Mouse (Mus musculus) G1E (cell line): ENCODE measurements around the gene Dmpk. TPM values are rescaled to one million over a fixed set of nuclear protein-coding genes. Genes with fewer than 3 reads are reported as not detected.

Experiments
- ATAC-seq: 2 replicates; pipeline ENCODE4 v1.8.0; 2016; ENCODE audit warnings: mild to moderate bottlenecking; ENCODE audit not compliant: insufficient number of reproducible peaks, poor library complexity, low FRiP score, severe bottlenecking; ENCODE audit errors: extremely low read depth
- DNase-seq: peaks from one replicate; pipeline ENCODE4 v3.0.0; 2012; ENCODE audit warnings: low spot score
- H3K27me3 ChIP-seq: 2 replicates; pipeline ENCODE4 v1.6.1; 2012; ENCODE audit warnings: mild to moderate bottlenecking, low read length, inconsistent platforms; ENCODE audit not compliant: insufficient read depth
- H3K36me3 ChIP-seq: replicated peaks from 2 replicates; pipeline ENCODE3; 2012; ENCODE audit warnings: mild to moderate bottlenecking, inconsistent platforms
- H3K4me1 ChIP-seq: 2 replicates; pipeline ENCODE4 v1.6.1; 2012; ENCODE audit warnings: low read depth, low read length, inconsistent platforms, mixed read lengths; ENCODE audit not compliant: insufficient read depth
- H3K4me3 ChIP-seq: 2 replicates; pipeline ENCODE4 v1.5.1; 2012; ENCODE audit warnings: low read depth, mild to moderate bottlenecking, inconsistent platforms, low read length, moderate library complexity, mixed read lengths
- H3K9me3 ChIP-seq: replicated peaks from 2 replicates; pipeline ENCODE4 v1.6.1; 2012; ENCODE audit warnings: inconsistent platforms
- CTCF ChIP-seq: IDR thresholded peaks from 2 replicates; pipeline ENCODE4 v1.5.1; 2012; ENCODE audit warnings: low read depth, low read length, inconsistent platforms, mixed read lengths
- GATA1 ChIP-seq: IDR thresholded peaks from 2 replicates; pipeline ENCODE4 v1.6.1; 2012; ENCODE audit warnings: borderline replicate concordance, low read length, inconsistent platforms, mixed read lengths
- GATA2 ChIP-seq: IDR thresholded peaks from 2 replicates; pipeline ENCODE4 v1.6.1; 2012; ENCODE audit warnings: low read depth, low read length, inconsistent platforms, borderline replicate concordance
- POLR2AphosphoS5 ChIP-seq: IDR thresholded peaks from 2 replicates; pipeline ENCODE4 v1.6.1; 2012; ENCODE audit warnings: low read depth, low read length, inconsistent platforms; ENCODE audit not compliant: insufficient replicate concordance
- TAL1 ChIP-seq: conservative IDR thresholded peaks from 2 replicates; pipeline ENCODE4 v1.6.1; 2012; ENCODE audit warnings: low read depth, low read length, inconsistent platforms, mixed read lengths
- polyA plus RNA-seq: library from polyadenylated mRNA; stranded (reverse); fragments of >175 nt; gene quantifications from 2 replicates; pipeline ENCODE4 v1.2.3, GENCODE M21; 2012
- total RNA-seq, 2 experiments: library from RNA; stranded (forward) in 1 of 2; stranded (reverse) in 1 of 2; fragments of 200-1000 nt in 1 of 2; fragments of >200 nt in 1 of 2; fragmentation: Nextera tagmentation in 1 of 2; gene quantifications; 2 replicates each; pipeline ENCODE4 v1.2.3; 2014 to 2017

Dmpk gene
- total and polyA plus RNA-seq, 3 experiments = 7.3 to 82.1 (median 27.5) TPM

DNA sequence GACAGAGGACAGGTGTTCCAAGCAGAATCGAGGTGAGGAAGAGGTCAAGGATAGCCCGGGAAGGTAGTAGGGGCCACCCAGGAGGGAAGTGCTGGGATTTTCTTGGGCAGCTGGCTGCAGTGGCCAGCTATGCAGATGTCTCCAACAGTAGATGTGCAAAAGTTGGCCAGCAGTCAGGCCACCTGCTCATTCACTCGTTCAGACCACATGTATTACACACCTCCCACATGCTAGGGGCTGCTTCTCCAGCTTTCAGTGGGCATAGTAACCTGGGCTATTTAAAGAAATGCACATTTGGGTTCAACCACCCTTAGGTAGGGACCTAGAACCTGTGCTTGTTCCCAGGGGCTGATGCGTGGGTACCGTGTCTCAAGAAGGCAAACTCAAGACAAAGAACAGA, 44.1 kb downstream of the Dmpk start:
- Histone ChIP-seq H3K4me1 (peaks cover 23% of the 10 kb centered on the region), H3K27me3 (no peaks in the 10 kb centered on the region), H3K36me3 (peaks cover 70% of the 10 kb centered on the region), H3K9me3 (no peaks in the 10 kb centered on the region), H3K4me3 (no peak overlapping the region)
- no peak for DNase-seq
- no peak for ATAC-seq
- no peak for TF ChIP-seq POLR2AphosphoS5
- no peak for TF ChIP-seq GATA2
- TF ChIP-seq CTCF = no peak
- TF ChIP-seq GATA1 = no peak
- TF ChIP-seq TAL1 = no peak

- ATAC-seq (no peak), DNase-seq (no peak)
- Histone ChIP-seq H3K27me3 (no peaks in the 10 kb centered on the region), H3K4me3 (no peak overlapping the region), H3K36me3 (peaks cover 76% of the 10 kb centered on the region), H3K4me1 (peaks cover 23% of the 10 kb centered on the region), H3K9me3 (no peaks in the 10 kb centered on the region)
- TF ChIP-seq GATA1 = no peak
- no peak for TF ChIP-seq POLR2AphosphoS5
- TF ChIP-seq CTCF = no peak
- no peak for TF ChIP-seq TAL1
- no peak for TF ChIP-seq GATA2
These were observed 45.7 kb downstream of the Dmpk start for GRCm38 (mm10) chr7:19129396-19129795.

DNA sequence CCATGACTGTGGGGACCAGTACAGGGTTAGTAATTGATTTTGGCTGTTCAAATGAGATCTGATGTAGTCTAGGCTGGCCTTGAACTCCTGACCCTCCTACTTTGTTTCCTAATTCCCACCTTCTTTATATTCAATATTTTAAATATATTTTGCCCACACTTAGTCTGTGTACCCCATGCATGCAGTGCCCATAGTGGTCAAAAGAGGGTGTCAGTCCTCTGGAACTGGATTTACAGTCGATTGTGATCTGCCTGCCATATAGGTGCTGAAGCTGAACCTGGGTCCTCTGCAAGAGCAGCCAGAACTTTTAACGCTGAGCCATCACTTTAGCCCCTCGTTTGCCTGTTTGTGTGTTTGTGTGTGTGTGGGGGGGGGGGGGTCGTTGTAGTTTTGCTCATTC, 47.0 kb downstream of the Dmpk start:
- ATAC-seq = no peak
- TF ChIP-seq GATA1 (no peak), GATA2 (no peak), CTCF (no peak), POLR2AphosphoS5 (no peak), TAL1 (no peak)
- Histone ChIP-seq H3K4me1 (peaks cover 23% of the 10 kb centered on the region), H3K9me3 (no peaks in the 10 kb centered on the region), H3K27me3 (no peaks in the 10 kb centered on the region), H3K4me3 (no peak overlapping the region), H3K36me3 (peaks cover 77% of the 10 kb centered on the region)
- DNase-seq = no peak

DNA sequence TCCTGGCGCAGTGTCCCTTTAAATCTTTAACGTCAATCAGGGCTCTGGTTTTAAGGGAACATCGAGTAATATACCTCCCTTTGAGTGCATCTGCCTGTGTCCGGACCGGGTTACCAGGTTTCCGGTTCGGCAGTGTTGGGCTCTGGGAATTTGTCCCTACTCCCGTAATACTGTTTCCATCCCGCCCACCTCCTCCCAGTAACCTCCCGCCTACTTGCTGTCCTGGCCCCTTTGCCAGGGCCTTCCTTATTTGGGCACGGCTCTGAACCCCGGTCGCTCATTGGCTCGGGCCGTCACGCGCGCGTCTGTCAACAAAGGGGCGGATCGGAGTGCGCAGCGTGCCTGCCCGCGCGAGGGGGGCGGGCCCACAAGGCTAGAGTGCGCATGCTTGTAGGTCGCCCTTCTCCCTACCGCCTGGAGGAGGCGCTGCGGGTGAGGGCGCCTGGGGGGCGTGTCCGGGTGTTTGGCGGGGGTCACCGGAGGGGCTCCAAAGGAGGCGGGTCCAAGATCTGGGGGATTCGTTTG, 47.7 kb downstream of the Dmpk start:
- Histone ChIP-seq H3K36me3 (peaks cover 77% of the 10 kb centered on the region), H3K4me3 (peak overlapping the region; percentile 67; the same call in 1 of the 2 replicates), H3K9me3 (no peaks in the 10 kb centered on the region), H3K27me3 (no peaks in the 10 kb centered on the region), H3K4me1 (peaks cover 24% of the 10 kb centered on the region)
- DNase-seq (peak; percentile 94), ATAC-seq (peak; percentile 97)
- 0 out of 2 replicates have a peak, but pooled peaks have one; percentile 21 for TF ChIP-seq CTCF
- no peak for TF ChIP-seq GATA1

DNA sequence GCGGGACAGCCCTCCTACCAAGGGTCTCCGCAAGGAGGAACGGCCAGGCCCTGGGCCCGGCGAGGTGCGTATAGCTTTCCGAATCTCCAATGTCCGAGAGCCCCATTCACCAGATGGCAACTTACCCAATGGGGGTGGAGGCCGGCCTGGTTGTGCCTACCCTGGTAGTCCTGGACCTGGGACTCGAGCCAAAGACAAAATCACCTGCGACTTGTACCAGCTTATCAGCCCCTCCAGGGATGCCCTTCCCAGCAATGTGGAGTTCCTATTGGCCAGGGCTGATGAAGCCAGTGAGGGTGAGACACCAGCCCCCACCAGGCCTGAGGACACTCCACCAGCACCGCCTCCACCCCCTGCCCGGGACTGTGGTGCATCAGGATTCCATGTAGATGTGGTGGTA, 52.5 kb downstream of the Dmpk start:
- peaks cover 18% of the 10 kb centered on the region for H3K4me1 ChIP-seq
- no peak for ATAC-seq
- no peak overlapping the region for H3K4me3 ChIP-seq
- peaks cover 84% of the 10 kb centered on the region for H3K36me3 ChIP-seq
- no peak for DNase-seq
- TF ChIP-seq GATA2 = no peak
- TF ChIP-seq CTCF = no peak
- TF ChIP-seq GATA1 = no peak
- TF ChIP-seq TAL1 = no peak
- no peak for TF ChIP-seq POLR2AphosphoS5
- no peaks in the 10 kb centered on the region for H3K27me3 ChIP-seq
- no peaks in the 10 kb centered on the region for H3K9me3 ChIP-seq

- ATAC-seq = no peak
- H3K27me3 ChIP-seq = no peaks in the 10 kb centered on the region
- no peak overlapping the region for H3K4me3 ChIP-seq
- H3K9me3 ChIP-seq = no peaks in the 10 kb centered on the region
- DNase-seq = no peak
- TF ChIP-seq CTCF (no peak), GATA1 (no peak), GATA2 (no peak), TAL1 (no peak), POLR2AphosphoS5 (no peak)
- peaks cover 13% of the 10 kb centered on the region for H3K4me1 ChIP-seq
- peaks cover 88% of the 10 kb centered on the region for H3K36me3 ChIP-seq
These were observed 53.2 kb downstream of the Dmpk start for GRCm38 (mm10) chr7:19136673-19137334.
